Mouse (Mus musculus): ENCODE data around the gene Rcor3.

GRCm38 (mm10) chr1:192076101-192076500 is 61.8 kb downstream of the Rcor3 start:
- TF ChIP-seq GATA1 (IDR thresholded peaks at IDR 0.05; ENCODE audit: borderline replicate concordance, low read length) (no peak), FLI1 (IDR thresholded peaks at IDR 0.05; ENCODE audit: low read length) (no peak)
